Mouse (Mus musculus): ENCODE data around the gene Bet1l.
A peak's percentile ranks its signal among the peaks of the same experiment; 100 is the strongest.

Bet1l gene

GRCm38 (mm10) chr7:140856785-140857549 lies 410 bp downstream of the Bet1l start, which contains the start of gene Ric8a:
Ric8a (plus strand) TSS chr7:140856957.
- DNase-seq, result peak; percentile 86

GRCm38 (mm10) chr7:140855860-140856784 lies 1.3 kb downstream of the Bet1l start, which contains the start of gene Gm45785:
Gm45785 (minus strand) TSS chr7:140856331.
- peak; percentile 94 for DNase-seq

GRCm38 (mm10) chr7:140855181-140855580 lies 2.2 kb downstream of the Bet1l start:
- no peak for DNase-seq

DNA sequence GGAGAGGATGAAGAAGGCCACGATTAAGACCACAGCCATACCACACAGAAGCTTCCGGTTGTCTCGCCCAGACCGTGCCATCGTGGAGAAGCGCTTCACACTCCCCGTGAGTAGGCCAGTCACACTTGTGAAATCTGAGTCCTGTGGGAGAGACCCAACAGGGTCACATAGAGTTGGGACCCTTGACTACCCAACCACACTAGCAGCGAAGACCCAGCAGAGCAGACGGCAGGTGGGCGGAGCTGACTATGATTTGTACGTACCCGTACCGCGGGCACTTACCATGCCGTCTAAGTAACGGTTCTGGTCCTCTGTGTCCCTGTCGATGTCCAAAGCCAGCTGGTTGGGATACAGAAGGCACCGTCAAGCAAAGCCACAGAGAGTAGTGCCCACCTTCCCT lies 2.9 kb downstream of the Bet1l start:
- DNase-seq, result no peak

DNA sequence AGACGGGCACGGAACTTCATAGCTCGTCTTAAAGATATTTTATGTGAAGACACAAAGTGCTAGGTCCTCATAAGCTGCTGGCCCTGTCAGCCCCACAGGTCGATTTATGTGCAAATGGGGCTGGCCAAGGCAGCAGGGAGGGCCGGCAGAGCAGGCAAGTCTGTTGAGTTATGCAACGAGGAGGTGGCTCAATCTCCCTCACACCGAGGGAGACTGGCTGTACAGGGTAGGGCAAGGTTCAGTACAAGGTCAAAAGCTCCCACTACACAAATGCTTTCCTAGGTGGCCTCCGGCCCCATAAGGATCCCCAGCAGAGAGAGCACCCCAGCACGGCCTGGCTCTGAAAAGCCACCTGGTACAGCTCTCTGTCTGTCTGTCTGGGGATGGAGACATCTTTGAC lies 4.0 kb downstream of the Bet1l start:
- DNase-seq, result no peak

GRCm38 (mm10) chr7:140851916-140852315 lies 5.5 kb downstream of the Bet1l start:
- no peak for DNase-seq

- DNase-seq, result no peak
Measured at GRCm38 (mm10) chr7:140848591-140848990, 8.8 kb downstream of the Bet1l start.

GRCm38 (mm10) chr7:140847755-140848580 lies 9.4 kb downstream of the Bet1l start, which contains the start of gene Odf3:
Odf3 (plus strand) TSS chr7:140847805.
- DNase-seq, result no peak

DNA sequence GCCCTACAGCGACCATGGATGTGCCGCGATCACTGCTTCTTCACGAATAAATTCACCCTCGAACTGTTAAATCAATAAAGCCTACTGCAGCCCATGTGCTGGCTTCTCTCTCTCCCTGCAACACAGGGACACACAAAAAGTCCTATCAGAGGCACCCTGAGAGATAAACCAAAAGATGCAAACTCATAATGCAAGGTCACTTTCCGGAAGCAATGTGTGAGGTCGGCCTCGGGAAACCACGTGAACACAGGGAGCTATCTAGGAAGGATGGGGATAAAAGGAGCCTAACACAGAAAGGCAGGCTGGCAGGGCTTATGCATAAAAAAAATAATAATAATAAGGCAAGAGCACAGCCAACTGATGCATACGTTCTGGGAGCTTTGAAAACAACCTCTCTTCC lies 10.7 kb downstream of the Bet1l start:
- DNase-seq, result no peak

- no peak for DNase-seq
Measured at GRCm38 (mm10) chr7:140845683-140846082, 11.7 kb downstream of the Bet1l start.

- DNase-seq, result peak; percentile 91
Measured at GRCm38 (mm10) chr7:140844905-140845665, 12.3 kb downstream of the Bet1l start, which contains the start of gene Scgb1c1. Scgb1c1 (plus strand) TSS chr7:140845547.

DNA sequence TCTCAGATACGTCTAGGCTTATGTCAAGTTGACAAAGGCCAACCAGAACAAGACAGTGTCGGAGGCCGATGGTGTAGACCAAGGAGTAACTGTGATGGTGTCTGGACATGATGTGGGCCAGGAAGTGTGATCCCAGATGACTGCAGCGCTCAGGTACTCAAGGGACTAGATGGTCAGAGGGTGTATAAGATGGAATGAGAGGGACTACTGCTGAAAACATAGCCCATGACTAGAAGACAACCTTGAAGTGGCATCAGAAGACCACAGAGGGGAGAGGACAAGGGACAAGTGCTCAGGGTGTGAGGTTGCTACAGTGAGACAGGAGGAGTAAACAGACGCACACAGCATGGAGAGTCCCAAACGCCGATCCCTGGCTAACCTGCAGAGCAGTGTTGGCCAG lies 13.6 kb downstream of the Bet1l start:
- no peak for DNase-seq

DNA sequence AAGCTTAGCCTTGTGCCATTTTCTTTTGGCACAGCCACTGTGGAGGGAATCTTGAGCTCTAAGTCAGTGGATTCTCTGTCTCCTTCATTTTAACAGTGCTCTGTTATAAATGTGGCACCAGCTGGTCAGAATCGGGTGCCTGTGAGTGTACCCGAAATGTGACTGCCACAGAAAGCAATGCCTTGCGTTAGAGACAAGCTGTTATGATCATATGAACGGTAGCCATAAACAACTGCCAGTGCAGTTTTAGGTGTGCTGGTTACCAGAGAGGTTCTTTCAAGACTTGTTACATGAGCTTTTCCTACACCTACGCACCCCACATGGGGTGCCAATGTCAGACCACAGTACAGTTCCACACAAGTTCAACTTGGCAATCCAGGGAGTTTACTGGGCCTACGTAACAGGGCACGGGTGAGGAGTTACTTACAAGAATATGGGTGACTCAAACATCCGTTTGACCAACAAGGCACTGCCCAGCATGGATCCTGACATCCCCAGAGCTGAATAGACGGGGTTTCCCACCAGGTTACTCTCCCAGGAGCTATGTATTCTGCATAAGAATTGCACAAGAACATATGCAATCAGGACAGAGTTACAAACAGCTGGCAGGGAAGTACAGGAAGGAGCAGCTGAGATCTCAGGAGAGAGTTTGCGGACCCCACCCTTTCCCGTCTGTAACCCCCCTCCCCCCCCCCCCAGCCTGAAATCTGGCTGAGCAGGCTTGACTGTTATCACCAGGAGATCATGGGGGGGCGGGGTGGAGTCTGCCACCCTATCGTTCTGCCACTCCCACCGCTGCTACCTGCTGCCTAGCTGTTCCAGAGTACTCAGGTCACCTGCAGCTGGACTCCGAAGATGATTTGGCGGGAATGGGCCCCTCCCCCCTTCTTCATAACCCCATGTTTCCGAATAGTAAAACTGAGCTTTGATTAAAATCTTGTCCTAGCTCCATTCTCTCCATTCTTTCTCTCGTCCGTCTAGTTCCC lies 16.3 kb downstream of the Bet1l start:
- no peak for DNase-seq

DNA sequence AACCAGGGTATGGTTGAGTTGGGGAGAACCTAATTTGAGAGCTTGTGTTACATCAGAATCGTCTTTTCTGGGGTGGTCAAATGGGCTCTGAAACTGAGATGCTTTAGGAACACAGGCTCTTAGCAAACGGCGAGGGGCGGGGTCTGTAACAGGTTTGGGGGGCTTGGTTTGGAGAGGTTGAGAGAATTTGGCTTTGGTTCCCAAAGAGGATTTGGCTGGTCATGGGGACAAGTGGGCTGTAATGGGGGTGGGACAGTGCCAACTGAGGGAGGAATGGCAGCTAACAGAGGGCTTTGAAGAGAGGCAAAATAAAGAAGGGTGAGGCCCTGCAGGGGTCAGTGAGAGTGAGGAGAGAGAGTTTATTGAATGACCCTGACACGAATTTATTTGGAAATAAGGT lies 17.8 kb downstream of the Bet1l start:
- no peak for DNase-seq

DNA sequence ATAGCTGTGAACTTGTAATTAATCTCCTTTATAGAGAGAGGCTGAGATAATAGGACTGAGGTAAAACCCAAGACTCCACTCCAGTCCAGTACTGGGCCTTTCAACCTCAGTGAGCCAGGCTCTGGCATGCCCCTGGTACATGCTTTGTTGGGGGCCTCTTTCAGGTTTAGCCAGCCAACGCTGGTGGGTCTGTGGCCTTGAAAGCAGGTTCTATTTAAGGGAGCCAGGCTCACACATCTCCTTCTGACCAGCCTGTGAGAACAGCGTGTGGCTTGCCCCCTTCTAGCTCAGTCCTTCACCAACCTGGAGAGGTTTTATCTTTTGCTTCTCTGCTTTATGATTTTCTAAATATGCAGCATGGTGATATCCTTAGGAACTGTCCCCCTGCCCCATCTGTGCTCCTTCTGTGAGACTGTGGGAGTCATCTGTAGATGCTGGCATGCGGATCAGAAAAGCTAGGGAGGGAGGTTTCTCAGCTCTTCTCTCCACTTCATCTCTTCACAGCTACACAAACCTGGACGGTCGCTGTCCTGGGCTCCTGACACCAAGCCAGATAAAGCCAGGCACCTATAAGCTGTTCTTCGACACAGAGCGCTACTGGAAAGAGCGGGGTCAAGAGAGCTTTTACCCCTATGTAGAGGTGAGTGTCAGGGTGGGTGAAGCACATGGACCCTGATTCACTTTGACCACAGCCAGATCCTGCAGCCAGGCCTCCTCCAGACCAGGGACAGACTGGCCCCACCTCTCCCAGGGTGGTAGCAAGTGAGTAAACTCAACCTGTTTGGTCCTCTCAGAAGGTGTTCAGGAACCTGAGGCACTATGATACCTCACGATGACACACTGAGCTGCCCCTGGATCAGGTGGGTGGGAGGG lies 20.9 kb downstream of the Bet1l start:
- DNase-seq, result no peak

DNA sequence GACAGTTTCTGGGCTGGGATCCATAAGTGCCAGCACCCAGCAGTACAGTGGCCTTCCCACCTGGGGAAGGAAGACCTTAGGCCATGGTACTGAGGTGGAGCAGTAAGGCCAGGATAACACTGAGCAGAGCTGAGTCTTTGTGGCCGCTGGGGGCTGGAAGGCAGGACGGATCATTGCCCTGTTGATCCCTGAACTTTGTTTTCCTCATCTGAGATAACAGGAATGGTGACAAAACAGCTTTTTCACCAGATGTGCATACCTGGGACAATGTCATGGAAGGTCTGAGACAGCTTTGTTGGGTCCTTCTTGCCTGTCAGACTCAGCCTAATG lies 21.7 kb downstream of the Bet1l start:
- DNase-seq, result no peak

GRCm38 (mm10) chr7:140834968-140835757 lies 22.2 kb downstream of the Bet1l start, which contains the start of gene Urah:
Urah (plus strand) TSS chr7:140835018.
- DNase-seq, result no peak

GRCm38 (mm10) chr7:140833341-140833740 lies 24.0 kb downstream of the Bet1l start:
- DNase-seq, result no peak

DNA sequence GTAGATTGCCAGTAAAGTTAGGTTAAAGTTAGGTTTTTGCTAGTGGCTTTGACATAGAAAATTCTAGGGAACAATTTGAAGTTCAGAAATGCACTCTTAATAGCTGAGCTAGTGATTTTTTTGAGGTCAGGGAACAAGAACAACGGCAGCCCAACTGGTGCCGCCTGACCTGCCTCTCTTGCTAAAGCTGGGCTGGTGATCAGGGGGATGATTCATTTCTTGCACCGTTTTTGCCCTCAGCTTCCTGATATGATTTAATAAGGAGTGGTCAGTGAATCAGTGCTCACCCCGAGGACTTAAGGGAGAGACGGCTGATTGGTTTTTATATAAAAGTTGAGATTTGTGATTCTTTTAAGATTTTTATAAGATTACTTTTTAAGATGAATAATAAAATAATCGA lies 25.9 kb downstream of the Bet1l start:
- no peak for DNase-seq

Data from retina, postnatal 1 day (tissue).